Mouse (Mus musculus) heart, embryonic 14.5 days (tissue): Measurements from ENCODE around the gene Ints5. TPM values are rescaled to one million over a fixed set of nuclear protein-coding genes. Genes with fewer than 3 reads are reported as not detected.

Experiments
- ATAC-seq: fragments of 200-750 bp; cut with Nextera tagmentation; 2 replicates; pipeline ENCODE4 v1.8.0; 2017; ENCODE audit warnings: low read depth, moderate TSS enrichment; ENCODE audit not compliant: insufficient number of reproducible peaks, insufficient read depth, low FRiP score
- H3K27ac ChIP-seq, 2 experiments: fragments of 200-500 bp in 1 of 2; fragments of 300-500 bp in 1 of 2; sonication (generic) in 1 of 2; replicated peaks in 1 of 2; 2 replicates each; pipeline ENCODE4 v1.5.1; 2012 to 2014; ENCODE audit warnings: low read depth in 2 of 2, low read length in 2 of 2, control low read depth in 1 of 2, mild to moderate bottlenecking in 1 of 2, mixed read lengths in 1 of 2; ENCODE audit not compliant: control insufficient read depth in 1 of 2, insufficient read depth in 1 of 2
- H3K27me3 ChIP-seq: fragments of 300-500 bp; sonication (generic); 2 replicates; pipeline ENCODE4 v1.6.1; 2014; ENCODE audit warnings: mild to moderate bottlenecking, low read length, control low read depth; ENCODE audit not compliant: control insufficient read depth, insufficient read depth
- H3K36me3 ChIP-seq: fragments of 300-500 bp; sonication (generic); 2 replicates; pipeline ENCODE4 v1.6.1; 2014; ENCODE audit warnings: mild to moderate bottlenecking, control low read depth, low read length, mixed read lengths; ENCODE audit not compliant: control insufficient read depth, insufficient read depth
- H3K4me1 ChIP-seq, 2 experiments: fragments of 200-500 bp in 1 of 2; fragments of 300-500 bp in 1 of 2; sonication (generic) in 1 of 2; 2 replicates each; pipeline ENCODE4 v1.6.1; 2012 to 2014; ENCODE audit warnings: low read length in 2 of 2, control low read depth in 1 of 2, mixed read lengths in 1 of 2; ENCODE audit not compliant: control insufficient read depth in 2 of 2, insufficient read depth in 2 of 2
- H3K4me2 ChIP-seq: fragments of 300-500 bp; sonication (generic); 2 replicates; pipeline ENCODE4 v1.6.1; 2014; ENCODE audit warnings: mild to moderate bottlenecking, low read length
- H3K4me3 ChIP-seq, 2 experiments: fragments of 200-500 bp in 1 of 2; fragments of 300-500 bp in 1 of 2; sonication (generic) in 1 of 2; 2 replicates each; pipeline ENCODE4 v1.5.1; 2012 to 2014; ENCODE audit warnings: low read length in 2 of 2, mild to moderate bottlenecking in 2 of 2, control low read depth in 1 of 2, low read depth in 1 of 2, moderate library complexity in 1 of 2; ENCODE audit not compliant: control insufficient read depth in 1 of 2, insufficient read depth in 1 of 2
- H3K9ac ChIP-seq: fragments of 300-500 bp; sonication (generic); 2 replicates; pipeline ENCODE4 v1.6.1; 2014; ENCODE audit warnings: mild to moderate bottlenecking, low read length
- H3K9me3 ChIP-seq: fragments of 300-500 bp; sonication (generic); 2 replicates; pipeline ENCODE4 v1.6.1; 2016; ENCODE audit warnings: low read length, control low read depth; ENCODE audit not compliant: control insufficient read depth
- WGBS: fragments of 180-500 bp; shearing (Covaris S2); extraction: QIAGEN DNeasy Blood & Tissue Kit; methylation state at CpG from one replicate; pipeline ENCODE4 v1.1.7; 2014; 5-methylcytosine and 5-hydroxymethylcytosine counted together
- microRNA-seq: library from miRNA; unstranded; fragments of <30 nt; microRNA quantifications from one replicate; pipeline ENCODE4, GENCODE M21; 2016
- polyA plus RNA-seq: library from polyadenylated mRNA; unstranded; fragments of >200 nt; fragmentation: Nextera tagmentation; extraction: Ambion mirVana; gene quantifications from 2 replicates; pipeline ENCODE4 v1.2.1, GENCODE M21; 2014

The Ints5 gene
- polyA plus RNA-seq, 1 experiment from 2014 or later, result 18.2 TPM

- peaks cover 64% of the 10 kb centered on the region for H3K36me3 ChIP-seq
Observed at GRCm38 (mm10) chr19:8944062-8944461, 51.3 kb downstream of the Ints5 start.

GRCm38 (mm10) chr19:8944750-8945149, 51.9 kb downstream of the Ints5 start:
- ATAC-seq, result no peak
- peak overlapping the region; percentile 22 to 27 for H3K4me3 ChIP-seq
- H3K9me3 ChIP-seq, result no peaks in the 10 kb centered on the region
- no peaks in the 10 kb centered on the region for H3K27me3 ChIP-seq
- 31% methylated on average over 5 of the region's 5 CpGs for WGBS
- H3K9ac ChIP-seq, result peak overlapping the region; percentile 45; the same call in 1 of the 2 replicates
- H3K4me2 ChIP-seq, result peak overlapping the region; percentile 79
- peaks cover 12 to 37% of the 10 kb centered on the region in 2 experiments for H3K4me1 ChIP-seq
- H3K27ac ChIP-seq, result peak overlapping the region; percentile 25 to 43; a peak in 2 of 4 replicates
- H3K36me3 ChIP-seq, result peaks cover 63% of the 10 kb centered on the region

More at GRCm38 (mm10) chr19:8944062-8944461, 51.3 kb downstream of the Ints5 start:
- Histone ChIP-seq H3K27ac (0 out of 4 replicates have a peak overlapping the region, but pooled peaks of 1 of the 2 experiments have one; percentile 1), H3K4me2 (peak overlapping the region; percentile 79), H3K27me3 (no peaks in the 10 kb centered on the region), H3K4me1 (peaks cover 12 to 37% of the 10 kb centered on the region in 2 experiments), H3K4me3 (peak overlapping the region in 1 of 2 experiments; percentile 99; a peak in 1 of 4 replicates), H3K9me3 (no peaks in the 10 kb centered on the region), H3K9ac (0 out of 2 replicates have a peak overlapping the region, but pooled peaks have one; percentile 7)
- no peak for ATAC-seq
- WGBS, result 37% methylated on average over 5 of the region's 5 CpGs

DNA sequence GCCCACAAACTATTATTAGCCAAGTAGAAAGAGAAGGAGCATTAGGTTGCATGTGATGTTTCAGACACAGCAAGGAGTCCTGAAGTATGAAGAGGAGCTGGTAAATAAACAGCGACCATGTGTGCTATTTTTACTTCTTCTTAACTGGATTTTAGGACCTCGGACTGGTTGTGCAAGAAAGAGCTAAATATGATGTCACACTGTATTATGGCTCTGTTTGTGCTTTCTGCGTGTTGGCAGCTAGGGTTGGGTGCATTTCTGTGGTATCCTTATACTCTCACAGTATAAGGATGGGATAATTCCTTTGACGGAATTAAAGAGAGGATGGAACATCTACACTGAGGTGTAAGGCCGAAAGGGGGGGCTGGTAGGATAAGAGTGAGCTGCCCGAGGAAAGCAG, 52.4 kb downstream of the Ints5 start:
- no peaks in the 10 kb centered on the region for H3K9me3 ChIP-seq

GRCm38 (mm10) chr19:8946929-8947328, 54.1 kb downstream of the Ints5 start:
- Histone ChIP-seq H3K4me1 (peaks cover 7 to 27% of the 10 kb centered on the region in 2 experiments), H3K36me3 (peaks cover 83% of the 10 kb centered on the region), H3K9ac (no peak overlapping the region), H3K4me3 (no peak overlapping the region), H3K27ac (no peak overlapping the region), H3K9me3 (no peaks in the 10 kb centered on the region), H3K4me2 (no peak overlapping the region), H3K27me3 (no peaks in the 10 kb centered on the region)
- no peak for ATAC-seq
- 81% methylated on average over 7 of the region's 7 CpGs for WGBS

More for the DNA sequence above, 52.4 kb downstream of the Ints5 start:
- Histone ChIP-seq H3K4me2 (peak overlapping the region; percentile 79), H3K27ac (peak overlapping the region; percentile 25 to 43; a peak in 2 of 4 replicates), H3K36me3 (peaks cover 66% of the 10 kb centered on the region), H3K4me3 (peak overlapping the region in 1 of 2 experiments; percentile 22; a peak in 2 of 4 replicates), H3K4me1 (peaks cover 12 to 37% of the 10 kb centered on the region in 2 experiments), H3K9ac (0 out of 2 replicates have a peak overlapping the region, but pooled peaks have one; percentile 45), H3K27me3 (no peaks in the 10 kb centered on the region)
- WGBS, result 70% methylated on average over 6 of the region's 6 CpGs
- no peak for ATAC-seq

Small RNA genes within 50 kb of the gene (microRNA-seq; reads per million reads assigned to microRNA genes)
- not detected for gene Mir5136

Other genes with a start within 250 kb of the Ints5 start
- 0.12 TPM in 1 of 2 replicates, not detected in the other for gene Chrm1, start 229.2 kb upstream of the Ints5 start, polyA plus RNA-seq
- gene Slc3a2, start 169.6 kb upstream of the Ints5 start, polyA plus RNA-seq, result 62.2 and 65.7 TPM in 2 replicates
- 49.7 and 50.5 TPM in 2 replicates for gene Wdr74, start 157.2 kb upstream of the Ints5 start, polyA plus RNA-seq
- 1.2 TPM in 1 of 2 replicates, not detected in the other for gene 1700092M07Rik, start 152.3 kb upstream of the Ints5 start, polyA plus RNA-seq
- gene Stx5a, start 151.6 kb upstream of the Ints5 start, polyA plus RNA-seq, result 81.4 and 83.5 TPM in 2 replicates
- 101 and 105 TPM in 2 replicates for gene Nxf1, start 135.9 kb upstream of the Ints5 start, polyA plus RNA-seq
- gene Tmem223, start 122.0 kb upstream of the Ints5 start, polyA plus RNA-seq, result 167 and 196 TPM in 2 replicates
- 59.0 and 69.7 TPM in 2 replicates for gene Tmem179b, start 118.5 kb upstream of the Ints5 start, polyA plus RNA-seq
- 10.8 and 10.9 TPM in 2 replicates for gene Taf6l, start 106.6 kb upstream of the Ints5 start, polyA plus RNA-seq
- gene Polr2g, start 94.4 kb upstream of the Ints5 start, polyA plus RNA-seq, result 128 and 146 TPM in 2 replicates
- 3.0 and 3.2 TPM in 2 replicates for gene Zbtb3, start 90.5 kb upstream of the Ints5 start, polyA plus RNA-seq
- 27.7 and 31.8 TPM in 2 replicates for gene Ttc9c, start 73.7 kb upstream of the Ints5 start, polyA plus RNA-seq
- gene Hnrnpul2, start 73.0 kb upstream of the Ints5 start, polyA plus RNA-seq, result 3.9 and 5.0 TPM in 2 replicates
- 0.43 TPM in 1 of 2 replicates, not detected in the other for gene AC129217.1, start 63.2 kb upstream of the Ints5 start, polyA plus RNA-seq
- 40.6 and 45.0 TPM in 2 replicates for gene Bscl2, start 55.5 kb upstream of the Ints5 start, polyA plus RNA-seq
- gene Gng3, start 53.8 kb upstream of the Ints5 start, polyA plus RNA-seq, result 1.0 and 2.3 TPM in 2 replicates
- gene Lrrn4cl, start 42.2 kb upstream of the Ints5 start, polyA plus RNA-seq, result 1.2 and 1.3 TPM in 2 replicates
- gene Ubxn1, start 21.5 kb upstream of the Ints5 start, polyA plus RNA-seq, result 118 and 123 TPM in 2 replicates
- 67.4 and 78.2 TPM in 2 replicates for gene Uqcc3, start 12.1 kb upstream of the Ints5 start, polyA plus RNA-seq
- 48.3 and 51.5 TPM in 2 replicates for gene Lbhd1, start 9.3 kb upstream of the Ints5 start, polyA plus RNA-seq
- gene Gm49403, start 9.1 kb upstream of the Ints5 start, polyA plus RNA-seq, result not detected in 2 replicates
- 53.7 and 55.8 TPM in 2 replicates for gene 1810009A15Rik, start 4.2 kb upstream of the Ints5 start, polyA plus RNA-seq
- gene Gm49416, start 4.1 kb upstream of the Ints5 start, polyA plus RNA-seq, result not detected in 2 replicates
- gene Ganab, start 5.1 kb downstream of the Ints5 start, polyA plus RNA-seq, result 48.0 and 54.6 TPM in 2 replicates
- 27.8 and 34.2 TPM in 2 replicates for gene B3gat3, start 27.4 kb downstream of the Ints5 start, polyA plus RNA-seq
- gene Rom1, start 36.4 kb downstream of the Ints5 start, polyA plus RNA-seq, result 0.94 and 1.6 TPM in 2 replicates
- 9.0 TPM in 2 replicates for gene Eml3, start 36.5 kb downstream of the Ints5 start, polyA plus RNA-seq
- 19.8 and 26.5 TPM in 2 replicates for gene Mta2, start 48.9 kb downstream of the Ints5 start, polyA plus RNA-seq
- gene Tut1, start 60.8 kb downstream of the Ints5 start, polyA plus RNA-seq, result 14.5 and 15.6 TPM in 2 replicates
- 234 and 253 TPM in 2 replicates for gene Eef1g, start 74.0 kb downstream of the Ints5 start, polyA plus RNA-seq
- 29.4 and 30.6 TPM in 2 replicates for gene Ahnak, start 96.3 kb downstream of the Ints5 start, polyA plus RNA-seq
- gene Scgb1a1, start 195.0 kb downstream of the Ints5 start, polyA plus RNA-seq, result not detected in 2 replicates
- gene Asrgl1, start 242.6 kb downstream of the Ints5 start, polyA plus RNA-seq, result 11.8 and 15.2 TPM in 2 replicates